Mouse (Mus musculus) right cerebral cortex, postnatal 36 days (tissue): ENCODE results near the gene Mfap3.
"Not testable (repeated sequence)": the region's sequence is repeated elsewhere in the genome, so short reads cannot be mapped to it uniquely, and the experiment has no call there.

Source experiments
- DNase-seq, 2 experiments: peaks; one replicate each; pipeline ENCODE4 v3.0.0; 2022; ENCODE audit warnings: low spot score in 2 of 2, mixed read lengths in 1 of 2

The Mfap3 gene

DNA sequence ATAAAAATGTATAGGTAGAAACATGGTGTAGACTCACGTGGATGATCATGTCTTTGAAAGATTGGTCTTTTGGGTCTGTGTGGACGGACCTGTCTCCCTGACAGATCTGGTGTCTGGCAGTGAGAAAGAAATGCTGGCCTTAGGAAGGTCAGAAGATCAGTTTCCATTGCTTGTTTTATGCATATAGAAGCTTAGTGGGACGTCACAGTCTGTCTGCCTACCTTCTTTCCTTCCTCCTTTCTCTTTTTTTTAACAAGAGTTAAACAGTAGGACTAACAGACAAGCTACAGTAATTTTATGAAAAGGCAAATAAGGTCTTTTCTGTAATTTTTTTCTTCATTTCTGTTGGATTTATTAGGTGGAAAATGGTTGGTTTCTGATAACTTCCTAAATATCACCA lies 10.6 kb downstream of the Mfap3 start:
- no peak for DNase-seq

DNA sequence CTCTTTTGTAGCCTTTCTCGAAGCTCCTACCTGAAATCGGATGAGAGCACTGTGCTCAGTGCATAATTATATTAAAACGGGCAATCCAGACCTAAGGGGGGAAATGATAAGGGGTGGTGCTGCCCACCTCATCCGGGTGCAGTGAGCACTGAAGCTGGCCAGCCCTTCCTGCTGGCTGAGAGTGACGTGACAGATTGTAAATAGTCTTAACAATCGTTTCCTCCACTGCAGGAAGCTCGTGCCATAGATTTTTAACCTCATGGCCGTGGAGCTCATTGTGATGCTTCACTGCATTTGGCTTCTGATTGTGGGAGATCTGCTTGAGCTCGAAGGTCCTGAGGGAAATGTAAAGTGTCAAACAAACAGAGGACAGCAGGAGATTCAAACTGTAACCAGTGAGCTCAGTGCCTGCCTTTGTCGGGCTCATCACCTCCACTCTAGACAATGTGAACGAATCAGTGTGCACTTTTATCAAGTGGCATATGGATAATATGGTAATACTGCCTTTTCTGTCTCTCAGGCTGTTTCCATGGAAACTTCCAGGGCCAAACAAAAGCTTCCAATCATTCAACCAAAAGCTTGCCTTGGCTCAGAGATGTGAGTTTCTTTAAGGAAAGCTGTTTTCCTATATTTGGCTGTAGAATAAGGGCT lies 13.0 kb downstream of the Mfap3 start:
- no peak for DNase-seq

GRCm38 (mm10) chr11:57532306-57532705 lies 13.8 kb downstream of the Mfap3 start:
- no peak for DNase-seq

- DNase-seq: no peak
Measured at GRCm38 (mm10) chr11:57535912-57536311, 17.4 kb downstream of the Mfap3 start.

DNA sequence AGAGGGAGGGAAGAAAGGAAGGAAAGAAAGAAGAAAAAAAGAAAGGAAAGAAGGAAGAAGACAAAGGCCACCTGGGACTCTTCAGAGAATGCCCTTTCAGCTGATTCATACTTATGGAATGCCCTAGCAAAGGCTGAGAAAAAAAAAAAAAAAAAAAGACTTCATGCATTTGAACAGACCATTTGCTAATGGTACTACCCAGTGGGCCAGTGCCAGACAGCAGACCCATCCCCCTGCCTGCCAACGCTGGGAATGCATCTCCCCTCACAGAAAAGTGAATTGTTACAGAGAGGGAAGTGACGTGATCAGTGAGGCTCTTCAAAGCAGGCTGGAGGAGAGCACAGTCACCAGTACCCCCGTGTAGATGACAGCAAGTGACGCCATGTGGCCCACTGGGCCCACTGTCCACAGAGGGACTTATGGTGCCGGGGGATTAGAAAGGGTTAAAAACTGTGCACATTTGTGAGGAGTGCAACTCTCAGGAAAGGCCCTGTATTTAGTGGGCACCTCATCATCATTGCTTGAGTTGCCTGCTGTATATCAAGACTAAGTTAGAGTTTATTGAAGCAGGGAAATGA lies 21.5 kb downstream of the Mfap3 start:
- no peak for DNase-seq

GRCm38 (mm10) chr11:57540681-57541080 lies 22.2 kb downstream of the Mfap3 start:
- no peak for DNase-seq

DNA sequence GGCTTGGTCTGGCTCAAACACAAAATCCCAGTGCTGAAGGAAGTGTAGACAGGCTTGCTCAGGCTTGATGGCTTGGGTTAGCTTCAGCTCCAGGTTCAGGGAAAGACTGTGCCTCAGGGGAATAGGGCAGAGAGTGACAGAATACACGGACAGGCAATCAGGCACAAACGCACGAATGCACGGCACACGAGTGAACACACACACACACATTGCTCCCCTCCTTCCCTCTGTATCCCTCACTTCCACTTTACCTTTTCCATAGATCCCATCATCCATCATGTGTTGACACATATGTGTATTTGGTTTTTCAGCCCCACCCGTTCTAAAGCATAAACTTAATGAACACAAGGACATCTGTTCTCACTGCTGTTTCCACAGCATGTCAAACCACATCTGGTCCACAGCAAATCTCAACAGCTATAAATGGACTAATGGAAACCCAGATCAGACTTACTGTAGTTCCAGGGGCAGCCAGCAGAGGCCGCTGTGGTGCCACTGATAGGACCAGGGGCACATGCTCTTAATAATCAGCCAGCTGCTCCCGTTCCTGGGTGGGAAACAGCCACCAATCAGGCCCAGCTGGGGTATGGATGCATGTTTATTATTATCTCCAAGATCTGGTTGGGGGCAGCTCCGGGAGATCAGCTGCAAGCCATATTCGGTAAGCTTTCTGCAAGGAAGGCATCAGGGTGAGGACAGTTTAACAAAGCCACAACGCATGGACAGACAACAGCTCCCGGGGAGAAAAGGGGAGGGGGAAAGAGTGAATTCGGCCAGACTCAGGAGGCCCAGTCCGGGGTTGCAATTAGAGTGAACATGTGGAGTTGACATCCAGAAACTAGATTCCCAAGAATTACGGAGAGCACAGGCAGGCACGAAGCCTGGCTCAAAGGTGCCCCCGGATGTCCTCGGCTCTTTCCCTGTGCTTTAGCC lies 30.4 kb downstream of the Mfap3 start:
- peak; percentile 58 to 71 for DNase-seq

- DNase-seq: no peak
Measured at GRCm38 (mm10) chr11:57550230-57550629, 31.8 kb downstream of the Mfap3 start.

GRCm38 (mm10) chr11:57551016-57551415 lies 32.6 kb downstream of the Mfap3 start:
- no peak for DNase-seq

GRCm38 (mm10) chr11:57553015-57553780 lies 34.7 kb downstream of the Mfap3 start:
- DNase-seq: no peak

- not testable (repeated sequence) for DNase-seq
Measured at GRCm38 (mm10) chr11:57557936-57558335, 39.5 kb downstream of the Mfap3 start.

- DNase-seq: no peak
Measured at GRCm38 (mm10) chr11:57564564-57564963, 46.1 kb downstream of the Mfap3 start.

DNA sequence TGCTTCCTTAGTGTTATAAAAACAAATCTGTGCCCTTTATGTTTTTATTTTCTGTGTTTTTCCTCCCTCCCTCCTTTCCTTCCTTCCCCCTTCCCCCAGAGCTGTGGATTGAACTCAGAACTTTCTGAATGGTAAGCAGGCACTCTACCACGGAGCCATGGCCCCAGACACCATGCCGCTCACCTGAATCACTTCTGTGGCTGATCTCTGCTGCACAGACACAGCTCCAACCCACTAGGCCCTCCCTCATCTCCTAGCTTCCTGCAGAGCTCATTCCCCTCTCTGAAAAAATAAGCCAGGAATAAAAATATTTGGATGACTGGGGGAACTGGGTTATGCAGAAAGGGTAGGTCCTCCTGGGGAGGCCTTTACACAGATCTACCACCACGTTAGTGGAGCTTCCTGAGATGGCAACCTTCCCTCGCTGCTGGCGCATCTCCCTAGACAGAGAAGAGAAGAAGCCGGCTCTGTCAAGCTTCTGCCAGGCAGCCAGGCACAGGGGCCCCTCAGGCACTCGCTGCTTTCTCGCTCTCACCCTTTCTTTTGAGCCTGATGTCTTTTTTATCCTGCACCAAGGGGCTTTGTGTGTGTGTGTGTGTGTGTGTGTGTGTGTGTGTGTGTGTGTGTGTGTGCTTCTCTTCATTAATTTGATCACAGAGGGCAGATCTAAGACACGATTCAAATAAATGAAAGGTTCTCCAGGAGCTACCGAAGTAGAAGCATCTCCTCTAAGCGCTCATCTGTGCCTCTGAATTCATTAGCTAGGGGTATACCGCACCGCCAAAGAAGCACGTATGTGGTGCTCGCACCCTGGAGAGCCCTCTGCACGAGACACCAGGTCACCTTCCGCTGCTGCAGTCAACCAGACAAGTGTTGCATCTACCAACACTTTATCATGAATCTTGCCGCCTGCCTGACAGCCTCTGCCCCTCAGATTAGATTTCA lies 47.9 kb downstream of the Mfap3 start:
- no peak for DNase-seq

DNA sequence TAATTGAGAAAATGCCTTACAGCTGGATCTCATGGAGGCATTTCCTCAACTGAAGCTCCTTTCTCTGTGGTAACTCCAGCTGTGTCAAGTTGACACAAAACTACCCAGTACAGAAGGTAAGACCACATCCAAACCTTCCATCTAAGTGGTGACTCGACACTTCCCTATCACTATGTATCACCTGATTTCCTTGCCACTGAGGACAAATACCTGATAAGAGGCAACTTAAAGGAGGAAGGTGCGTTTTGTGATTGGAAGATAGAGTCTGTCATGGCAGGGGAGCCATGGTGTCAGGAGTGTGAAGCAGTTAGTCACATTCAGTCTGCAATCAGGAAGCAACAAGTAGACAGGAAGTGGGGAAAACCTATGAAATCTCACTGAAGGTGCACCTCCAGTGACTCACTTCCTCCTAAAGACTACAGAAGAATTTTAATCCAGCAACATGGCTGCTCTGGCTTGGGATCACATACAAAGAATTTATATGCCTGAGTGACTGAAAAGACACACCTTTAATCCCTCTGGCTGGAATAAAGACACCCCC lies 50.6 kb downstream of the Mfap3 start:
- DNase-seq: no peak

DNA sequence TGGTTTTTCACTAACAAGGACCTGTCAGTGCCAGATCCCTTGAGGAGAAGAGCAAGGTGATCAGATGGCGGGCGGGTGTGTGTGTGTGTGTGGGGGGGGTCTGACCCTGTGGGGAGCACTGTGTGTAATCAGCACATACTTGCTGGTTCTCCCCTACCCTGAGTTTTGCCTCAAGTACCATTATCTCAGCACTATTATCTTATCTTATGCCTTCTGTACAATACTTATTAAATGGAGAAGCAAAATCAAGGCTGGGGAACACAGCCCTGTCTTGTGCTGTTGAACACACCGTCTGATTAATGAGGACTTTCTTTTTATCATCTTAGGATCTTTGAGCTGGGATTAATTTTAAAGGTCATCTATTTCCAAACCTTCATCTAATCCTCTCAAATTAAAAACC lies 52.6 kb downstream of the Mfap3 start:
- no peak for DNase-seq

- DNase-seq: no peak
Measured at GRCm38 (mm10) chr11:57573686-57574274, 55.3 kb downstream of the Mfap3 start.

GRCm38 (mm10) chr11:57576871-57577515 lies 58.5 kb downstream of the Mfap3 start:
- DNase-seq: no peak

- no peak for DNase-seq
Measured at GRCm38 (mm10) chr11:57582818-57583635, 64.6 kb downstream of the Mfap3 start.
